In genomic region chr6:55750831-55751230, GRCm38 (mm10) we compare ENCODE assay signal across 21 mouse cellular contexts.
DNase-seq lines count a peak whose midpoint lies in the region; ATAC-seq and TF ChIP-seq lines count a peak whose summit lies in the region.
"Had no signal": no experiment of that assay in that cellular context is flagged by ENCODE, and none has a peak within 500 bp of the region (broad histone marks: within the 10 kb centered on the region; RNA-seq: fewer than 3 reads in every experiment).

No protein-coding gene starts in this region.

- DNase-seq in midbrain, postnatal 0 days (ENCODE audit: low spot score): peak; percentile 14
- DNase-seq: adrenal gland, adult 2 months; adrenal gland, postnatal 10 days; adrenal gland, postnatal 25 days; cerebellum, adult 11 months; cerebellum, adult 18-20 months; cerebellum, adult 8-10 months; cerebellum, adult 9-11 months; cerebellum, postnatal 14 days; cerebellum, postnatal 36 days; embryo, embryonic 11 days had no signal

- TF ChIP-seq CTCF in midbrain, postnatal 0 days (IDR thresholded peaks at IDR 0.05): no peak

- H3K27me3 ChIP-seq in hindbrain, embryonic 16.5 days (replicated peaks; ENCODE audit: control insufficient read depth, insufficient read depth, low read length): no peaks in the 10 kb centered on the region
- no peaks in the 10 kb centered on the region for H3K27me3 ChIP-seq in hindbrain, embryonic 13.5 days
- H3K27me3 ChIP-seq in midbrain, postnatal 0 days (ENCODE audit: insufficient read depth, low read length): no peaks in the 10 kb centered on the region
- no peaks in the 10 kb centered on the region for H3K27me3 ChIP-seq in midbrain, embryonic 13.5 days
- H3K27me3 ChIP-seq: embryonic facial prominence, embryonic 13.5 days; embryonic facial prominence, embryonic 15.5 days; forebrain, embryonic 12.5 days had no signal

- no peaks in the 10 kb centered on the region for H3K36me3 ChIP-seq in hindbrain, embryonic 16.5 days (ENCODE audit: control insufficient read depth, insufficient read depth, low read length)
- no peaks in the 10 kb centered on the region for H3K36me3 ChIP-seq in hindbrain, embryonic 13.5 days
- H3K36me3 ChIP-seq in midbrain, postnatal 0 days (ENCODE audit: insufficient read depth, low read length): no peaks in the 10 kb centered on the region
- H3K36me3 ChIP-seq in midbrain, embryonic 13.5 days: no peaks in the 10 kb centered on the region
- H3K36me3 ChIP-seq: embryonic facial prominence, embryonic 13.5 days; embryonic facial prominence, embryonic 15.5 days; forebrain, embryonic 10.5 days; forebrain, embryonic 12.5 days had no signal

- no peak overlapping the region for H3K9ac ChIP-seq in hindbrain, embryonic 16.5 days (ENCODE audit: low read depth, low read length)
- no peak overlapping the region for H3K9ac ChIP-seq in hindbrain, embryonic 13.5 days
- H3K9ac ChIP-seq in midbrain, postnatal 0 days (replicated peaks; ENCODE audit: low read length, poor library complexity, severe bottlenecking): no peak overlapping the region
- H3K9ac ChIP-seq in midbrain, embryonic 13.5 days (replicated peaks): no peak overlapping the region
- H3K9ac ChIP-seq: embryonic facial prominence, embryonic 13.5 days; embryonic facial prominence, embryonic 15.5 days; forebrain, embryonic 12.5 days had no signal

- no peak overlapping the region for H3K4me2 ChIP-seq in hindbrain, embryonic 16.5 days (ENCODE audit: low read length)
- H3K4me2 ChIP-seq in hindbrain, embryonic 13.5 days: no peak overlapping the region
- no peak overlapping the region for H3K4me2 ChIP-seq in midbrain, postnatal 0 days (ENCODE audit: low read depth, low read length, poor library complexity, severe bottlenecking)
- H3K4me2 ChIP-seq in midbrain, embryonic 13.5 days (replicated peaks): no peak overlapping the region
- H3K4me2 ChIP-seq: embryonic facial prominence, embryonic 13.5 days; embryonic facial prominence, embryonic 15.5 days; forebrain, embryonic 12.5 days had no signal

- no peak overlapping the region for H3K27ac ChIP-seq in hindbrain, embryonic 16.5 days (ENCODE audit: low read depth, low read length)
- H3K27ac ChIP-seq in hindbrain, embryonic 13.5 days: no peak overlapping the region
- no peak overlapping the region for H3K27ac ChIP-seq in midbrain, postnatal 0 days (ENCODE audit: low read depth, low read length)
- H3K27ac ChIP-seq in midbrain, embryonic 13.5 days: no peak overlapping the region
- H3K27ac ChIP-seq: embryonic facial prominence, embryonic 13.5 days; embryonic facial prominence, embryonic 15.5 days; forebrain, embryonic 10.5 days; forebrain, embryonic 12.5 days had no signal

- H3K9me3 ChIP-seq in hindbrain, embryonic 16.5 days (ENCODE audit: control insufficient read depth, low read length): no peaks in the 10 kb centered on the region
- no peaks in the 10 kb centered on the region for H3K9me3 ChIP-seq in hindbrain, embryonic 13.5 days
- H3K9me3 ChIP-seq in midbrain, postnatal 0 days (ENCODE audit: low read length): no peaks in the 10 kb centered on the region
- H3K9me3 ChIP-seq in midbrain, embryonic 13.5 days: no peaks in the 10 kb centered on the region
- H3K9me3 ChIP-seq: embryonic facial prominence, embryonic 13.5 days; embryonic facial prominence, embryonic 15.5 days; forebrain, embryonic 10.5 days; forebrain, embryonic 12.5 days had no signal

- H3K4me1 ChIP-seq in hindbrain, embryonic 16.5 days (ENCODE audit: control insufficient read depth, insufficient read depth, low read depth, low read length): no peaks in the 10 kb centered on the region
- 0 out of 2 replicates have a peak, but pooled peaks cover 4% of the 10 kb centered on the region for H3K4me1 ChIP-seq in hindbrain, embryonic 13.5 days (replicated peaks)
- no peaks in the 10 kb centered on the region for H3K4me1 ChIP-seq in midbrain, postnatal 0 days (ENCODE audit: insufficient read depth, low read length)
- no peaks in the 10 kb centered on the region for H3K4me1 ChIP-seq in midbrain, embryonic 13.5 days (replicated peaks)
- H3K4me1 ChIP-seq: embryonic facial prominence, embryonic 13.5 days; embryonic facial prominence, embryonic 15.5 days; forebrain, embryonic 12.5 days had no signal

- peak; percentile 45; the same call in 1 of the 2 replicates for ATAC-seq in hindbrain, embryonic 16.5 days
- ATAC-seq in hindbrain, embryonic 13.5 days (ENCODE audit: low FRiP score): no peak
- no peak for ATAC-seq in midbrain, postnatal 0 days (ENCODE audit: low FRiP score)
- no peak for ATAC-seq in midbrain, embryonic 13.5 days
- ATAC-seq: forebrain, embryonic 14.5 days; forebrain, embryonic 16.5 days had no signal

- H3K4me3 ChIP-seq in hindbrain, embryonic 16.5 days (ENCODE audit: low read length): no peak overlapping the region
- no peak overlapping the region for H3K4me3 ChIP-seq in hindbrain, embryonic 13.5 days
- no peak overlapping the region for H3K4me3 ChIP-seq in midbrain, postnatal 0 days (ENCODE audit: low read depth, low read length)
- no peak overlapping the region for H3K4me3 ChIP-seq in midbrain, embryonic 13.5 days (replicated peaks)
- H3K4me3 ChIP-seq: embryonic facial prominence, embryonic 13.5 days; embryonic facial prominence, embryonic 15.5 days; erythroblast, embryonic 14.5 days; forebrain, embryonic 10.5 days; forebrain, embryonic 12.5 days had no signal

- WGBS in hindbrain, embryonic 16.5 days: 84% methylated on average over 11 of the region's 11 CpGs
- 84% methylated on average over 11 of the region's 11 CpGs for WGBS in hindbrain, embryonic 13.5 days
- WGBS in midbrain, postnatal 0 days: 88% methylated on average over 11 of the region's 11 CpGs
- WGBS in midbrain, embryonic 13.5 days: 89% methylated on average over 11 of the region's 11 CpGs
